Mouse (Mus musculus): ENCODE measurements around the gene Vsig1. TPM values are rescaled to one million over a fixed set of nuclear protein-coding genes. Genes with fewer than 3 reads are reported as not detected.
A peak's percentile ranks its signal among the peaks of the same experiment; 100 is the strongest.

Vsig1 gene
- 0.16 TPM in 1 of 2 replicates, not detected in the other for polyA plus RNA-seq (2015; fragmentation: Nextera tagmentation; extraction: Ambion mirVana)

DNA sequence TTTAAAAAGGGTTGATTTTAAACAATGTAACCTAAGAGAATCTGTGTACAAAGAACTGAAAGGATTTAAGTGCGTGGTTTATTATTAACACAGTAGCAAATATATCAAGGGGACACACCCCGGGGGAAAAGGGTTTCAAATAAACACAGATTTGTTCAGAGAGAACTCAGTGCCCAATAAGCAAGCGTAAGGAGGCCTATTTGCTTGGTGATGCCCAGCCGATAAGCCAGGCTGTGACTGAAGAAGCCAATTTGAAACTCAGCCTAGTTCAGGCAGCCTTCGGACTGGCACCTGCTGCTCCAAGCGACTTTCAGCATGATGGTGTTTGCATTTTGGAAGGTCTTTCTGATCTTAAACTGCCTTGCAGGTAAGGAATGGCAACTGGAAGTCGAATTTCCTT, at the start of gene Vsig1:
Vsig1 (plus strand) TSS at position 249 of the 400 bp plus-strand sequence.
- Histone ChIP-seq H3K27ac (no peak within 1 kb of the TSS), H3K4me2 (no peak within 1 kb of the TSS), H3K9me3 (no peaks in the 10 kb centered on the region), H3K9ac (no peak within 1 kb of the TSS), H3K36me3 (no peaks in the 10 kb centered on the region), H3K4me3 (no peak within 1 kb of the TSS), H3K27me3 (peaks cover 18% of the 10 kb centered on the region), H3K4me1 (replicated peaks) (no peaks in the 10 kb centered on the region)
- no peak for ATAC-seq (ENCODE audit: low FRiP score)
- WGBS = 76% methylated on average over 7 of the region's 7 CpGs

DNA sequence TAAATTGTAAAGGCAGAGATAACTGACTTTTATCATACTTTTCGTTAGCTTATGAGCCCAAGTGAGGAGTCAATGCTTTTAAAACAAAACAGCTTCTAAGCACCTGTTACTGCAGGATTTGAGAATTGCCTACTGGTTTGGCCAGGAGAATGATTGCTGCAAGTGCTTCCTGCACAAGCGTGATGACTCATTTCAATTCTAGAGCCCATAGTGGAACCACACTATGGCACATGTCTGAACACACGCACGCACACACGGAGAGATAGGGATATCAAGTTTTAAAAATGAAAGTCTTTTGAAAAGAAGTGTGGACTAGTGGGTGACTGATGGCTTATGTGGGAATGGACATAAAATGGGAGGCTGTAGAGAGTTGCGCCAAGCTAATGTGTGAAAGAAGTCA, 44.6 kb upstream of the Vsig1 start:
- 87% methylated on average over 6 of the region's 6 CpGs for whole genome bisulfite sequencing
- no peak for ATAC-seq (ENCODE audit: low FRiP score)
- peaks cover 9% of the 10 kb centered on the region; the same call in 1 of the 2 replicates for H3K27me3 ChIP-seq

GRCm38 (mm10) chrX:140863431-140863830, 44.0 kb upstream of the Vsig1 start:
- WGBS = 91% methylated on average over 4 of the region's 4 CpGs

More for the DNA sequence above, 44.6 kb upstream of the Vsig1 start:
- Histone ChIP-seq H3K9ac (no peak overlapping the region), H3K4me1 (replicated peaks) (no peaks in the 10 kb centered on the region), H3K36me3 (no peaks in the 10 kb centered on the region), H3K27ac (no peak overlapping the region), H3K4me2 (no peak overlapping the region), H3K9me3 (no peaks in the 10 kb centered on the region), H3K4me3 (no peak overlapping the region)

GRCm38 (mm10) chrX:140887193-140887592, 20.2 kb upstream of the Vsig1 start:
- Histone ChIP-seq H3K4me2 (no peak overlapping the region), H3K27me3 (peaks cover 19% of the 10 kb centered on the region; the same call in 1 of the 2 replicates), H3K9ac (no peak overlapping the region), H3K36me3 (no peaks in the 10 kb centered on the region), H3K9me3 (no peaks in the 10 kb centered on the region), H3K4me1 (replicated peaks) (no peaks in the 10 kb centered on the region), H3K4me3 (no peak overlapping the region), H3K27ac (no peak overlapping the region)
- ATAC-seq (ENCODE audit: low FRiP score) = no peak
- WGBS = 80% methylated on average over 2 of the region's 2 CpGs

More at GRCm38 (mm10) chrX:140863431-140863830, 44.0 kb upstream of the Vsig1 start:
- Histone ChIP-seq H3K4me3 (no peak overlapping the region), H3K9ac (no peak overlapping the region), H3K27ac (no peak overlapping the region), H3K9me3 (no peaks in the 10 kb centered on the region), H3K36me3 (no peaks in the 10 kb centered on the region), H3K4me1 (replicated peaks) (no peaks in the 10 kb centered on the region), H3K4me2 (no peak overlapping the region), H3K27me3 (peaks cover 14% of the 10 kb centered on the region; the same call in 1 of the 2 replicates)
- no peak for ATAC-seq (ENCODE audit: low FRiP score)

DNA sequence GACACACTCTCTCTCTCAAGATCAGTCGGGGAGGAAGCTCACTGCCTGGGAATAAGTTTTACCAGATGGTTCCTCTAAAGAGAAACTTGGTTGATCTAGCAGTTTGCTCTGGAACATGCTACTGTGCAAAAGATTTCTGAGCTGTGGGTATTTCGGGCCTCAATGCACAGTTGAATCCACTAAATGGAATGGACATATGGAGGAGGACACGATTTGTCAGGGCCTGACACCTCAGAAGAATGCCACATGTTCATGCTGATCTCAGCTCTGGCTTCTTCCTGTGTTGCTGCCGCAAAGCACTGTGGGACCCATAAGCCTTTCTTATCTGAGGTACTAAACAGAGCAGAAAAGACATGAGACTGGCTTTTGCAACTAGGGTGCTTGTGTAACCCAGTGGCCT, 15.6 kb upstream of the Vsig1 start:
- no peaks in the 10 kb centered on the region for H3K36me3 ChIP-seq
- 88% methylated on average over 4 of the region's 4 CpGs for WGBS
- ATAC-seq (ENCODE audit: low FRiP score) = no peak

GRCm38 (mm10) chrX:140903487-140903886, 3.9 kb upstream of the Vsig1 start:
- H3K4me2 ChIP-seq = no peak overlapping the region
- H3K9ac ChIP-seq = no peak overlapping the region
- ATAC-seq (ENCODE audit: low FRiP score) = no peak
- 85% methylated on average over 3 of the region's 3 CpGs for WGBS
- H3K36me3 ChIP-seq = no peaks in the 10 kb centered on the region
- no peak overlapping the region for H3K4me3 ChIP-seq
- H3K27ac ChIP-seq = no peak overlapping the region
- no peaks in the 10 kb centered on the region for H3K4me1 ChIP-seq (replicated peaks)
- H3K27me3 ChIP-seq = peaks cover 17% of the 10 kb centered on the region
- H3K9me3 ChIP-seq = no peaks in the 10 kb centered on the region

More for the DNA sequence above, 15.6 kb upstream of the Vsig1 start:
- no peak overlapping the region for H3K27ac ChIP-seq
- 0 out of 2 replicates have a peak, but pooled peaks cover 6% of the 10 kb centered on the region for H3K27me3 ChIP-seq
- no peaks in the 10 kb centered on the region for H3K4me1 ChIP-seq (replicated peaks)
- H3K9ac ChIP-seq = no peak overlapping the region
- no peak overlapping the region for H3K4me2 ChIP-seq
- no peaks in the 10 kb centered on the region for H3K9me3 ChIP-seq
- no peak overlapping the region for H3K4me3 ChIP-seq

DNA sequence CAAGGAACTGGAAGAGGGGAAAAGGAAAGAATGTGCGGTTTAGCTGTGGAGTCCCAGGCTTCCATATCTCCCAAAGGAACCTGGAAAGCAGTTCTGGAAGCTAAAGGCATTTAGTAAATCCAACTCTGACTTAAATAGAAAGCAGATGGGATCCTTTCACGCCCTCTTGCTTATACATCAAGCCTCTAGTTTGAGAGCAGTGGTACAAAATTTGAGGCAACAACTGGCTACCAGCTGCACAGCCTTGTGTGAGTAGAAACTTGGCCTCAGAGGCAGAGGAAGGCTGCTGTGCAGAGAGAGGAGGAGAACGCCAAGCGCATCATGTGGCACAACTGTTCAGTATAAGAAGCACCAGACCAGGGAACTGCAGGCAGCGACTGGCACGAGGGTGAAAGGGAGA, 13.9 kb downstream of the Vsig1 start:
- Histone ChIP-seq H3K4me2 (no peak overlapping the region), H3K27me3 (peaks cover 65% of the 10 kb centered on the region), H3K36me3 (no peaks in the 10 kb centered on the region), H3K4me3 (no peak overlapping the region), H3K9ac (no peak overlapping the region), H3K4me1 (replicated peaks) (no peaks in the 10 kb centered on the region), H3K27ac (no peak overlapping the region), H3K9me3 (no peaks in the 10 kb centered on the region)
- ATAC-seq (ENCODE audit: low FRiP score) = no peak
- WGBS = 80% methylated on average over 6 of the region's 6 CpGs

DNA sequence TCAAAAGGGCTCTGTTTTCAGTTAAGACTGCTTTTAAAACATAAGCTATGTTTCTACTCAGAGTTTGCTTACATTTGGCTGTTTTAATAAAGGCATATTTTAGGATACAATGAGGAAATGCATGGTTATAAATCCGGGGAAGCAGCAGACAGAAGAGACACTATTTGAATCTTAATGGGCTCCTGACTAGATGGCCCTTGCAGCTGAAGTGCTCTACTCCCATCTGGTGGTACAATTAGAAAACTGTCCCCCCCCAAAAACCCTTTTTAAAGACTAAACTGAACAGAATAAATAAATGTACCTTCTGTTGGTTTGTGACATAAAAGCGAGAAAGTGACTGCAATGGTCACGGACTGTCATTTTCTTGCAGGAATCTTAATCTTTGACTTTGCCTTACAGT, 24.7 kb downstream of the Vsig1 start:
- no peak overlapping the region for H3K9ac ChIP-seq
- no peak; the same call in 1 of the 2 replicates for ATAC-seq (ENCODE audit: low FRiP score)
- H3K4me2 ChIP-seq = no peak overlapping the region
- WGBS = 66% methylated on average over 3 of the region's 3 CpGs
- H3K4me3 ChIP-seq = no peak overlapping the region
- no peak overlapping the region for H3K27ac ChIP-seq
- H3K4me1 ChIP-seq (replicated peaks) = no peaks in the 10 kb centered on the region
- H3K36me3 ChIP-seq = no peaks in the 10 kb centered on the region
- H3K9me3 ChIP-seq = no peaks in the 10 kb centered on the region
- H3K27me3 ChIP-seq = peaks cover 62% of the 10 kb centered on the region

DNA sequence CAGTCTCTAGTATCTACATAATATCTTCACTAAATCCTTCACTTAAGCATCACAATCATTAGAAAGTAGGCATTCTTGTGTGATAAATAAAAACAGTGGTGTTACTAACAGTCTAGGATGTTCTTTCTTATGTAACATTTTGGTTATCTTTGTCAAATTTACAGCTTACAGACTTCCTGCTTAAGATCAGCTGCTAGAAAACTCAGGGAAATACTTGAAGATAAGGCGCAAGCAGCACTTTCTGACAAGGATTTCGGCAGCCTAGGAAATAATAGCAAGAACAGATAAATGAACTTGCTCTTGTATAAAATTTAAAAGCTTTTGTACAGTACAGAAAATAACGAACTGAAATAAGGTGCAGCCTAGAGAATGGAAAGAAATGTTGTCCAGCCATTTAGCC, 25.9 kb downstream of the Vsig1 start:
- peaks cover 59% of the 10 kb centered on the region for H3K27me3 ChIP-seq
- H3K4me3 ChIP-seq = no peak overlapping the region
- H3K4me1 ChIP-seq (replicated peaks) = no peaks in the 10 kb centered on the region

GRCm38 (mm10) chrX:140936271-140936670, 28.9 kb downstream of the Vsig1 start:
- Histone ChIP-seq H3K4me3 (no peak overlapping the region), H3K27ac (no peak overlapping the region), H3K4me2 (no peak overlapping the region), H3K36me3 (no peaks in the 10 kb centered on the region), H3K9me3 (no peaks in the 10 kb centered on the region), H3K27me3 (peaks cover 55% of the 10 kb centered on the region), H3K4me1 (replicated peaks) (no peaks in the 10 kb centered on the region), H3K9ac (no peak overlapping the region)
- ATAC-seq (ENCODE audit: low FRiP score) = no peak
- 87% methylated on average over 5 of the region's 5 CpGs for WGBS

More for the DNA sequence above, 25.9 kb downstream of the Vsig1 start:
- Histone ChIP-seq H3K9me3 (no peaks in the 10 kb centered on the region), H3K36me3 (no peaks in the 10 kb centered on the region), H3K27ac (no peak overlapping the region), H3K9ac (no peak overlapping the region), H3K4me2 (no peak overlapping the region)
- no peak for ATAC-seq (ENCODE audit: low FRiP score)
- 82% methylated on average over 3 of the region's 3 CpGs for WGBS

- ATAC-seq (ENCODE audit: low FRiP score) = no peak
- H3K4me1 ChIP-seq (replicated peaks) = peaks cover 3% of the 10 kb centered on the region; the same call in 1 of the 2 replicates
- peaks cover 9% of the 10 kb centered on the region for H3K36me3 ChIP-seq
- no peak overlapping the region for H3K9ac ChIP-seq
- no peak overlapping the region for H3K27ac ChIP-seq
- H3K9me3 ChIP-seq = no peaks in the 10 kb centered on the region
- WGBS = 95% methylated on average over 4 of the region's 4 CpGs
- no peak overlapping the region for H3K4me2 ChIP-seq
- peaks cover 23% of the 10 kb centered on the region; the same call in 1 of the 2 replicates for H3K27me3 ChIP-seq
- H3K4me3 ChIP-seq = no peak overlapping the region
Measured at GRCm38 (mm10) chrX:140953618-140954017, 46.2 kb downstream of the Vsig1 start.

- peaks cover 3% of the 10 kb centered on the region; the same call in 1 of the 2 replicates for H3K4me1 ChIP-seq (replicated peaks)
- H3K27ac ChIP-seq = peak within 1 kb of the TSS; percentile 13; the same call in 1 of the 2 replicates
- peak within 1 kb of the TSS; percentile 54 for H3K4me2 ChIP-seq
- WGBS = 17% methylated on average over 23 of the region's 23 CpGs
- H3K27me3 ChIP-seq = peaks cover 21% of the 10 kb centered on the region; the same call in 1 of the 2 replicates
- H3K36me3 ChIP-seq = no peaks in the 10 kb centered on the region
- peak within 1 kb of the TSS; percentile 49 for H3K4me3 ChIP-seq
- ATAC-seq (ENCODE audit: low FRiP score) = peak; percentile 99
- H3K9me3 ChIP-seq = no peaks in the 10 kb centered on the region
- H3K9ac ChIP-seq = peak within 1 kb of the TSS; percentile 65
Measured at GRCm38 (mm10) chrX:140956272-140956940, 49.0 kb downstream of the Vsig1 start, which contains the start of the genes Psmd10 and Atg4a. TSS of gene Psmd10 (minus strand) at chrX:140956728. TSS of gene Atg4a (plus strand) at chrX:140956907.

All from hindbrain, embryonic 13.5 days (tissue).